In the genomic region with DNA sequence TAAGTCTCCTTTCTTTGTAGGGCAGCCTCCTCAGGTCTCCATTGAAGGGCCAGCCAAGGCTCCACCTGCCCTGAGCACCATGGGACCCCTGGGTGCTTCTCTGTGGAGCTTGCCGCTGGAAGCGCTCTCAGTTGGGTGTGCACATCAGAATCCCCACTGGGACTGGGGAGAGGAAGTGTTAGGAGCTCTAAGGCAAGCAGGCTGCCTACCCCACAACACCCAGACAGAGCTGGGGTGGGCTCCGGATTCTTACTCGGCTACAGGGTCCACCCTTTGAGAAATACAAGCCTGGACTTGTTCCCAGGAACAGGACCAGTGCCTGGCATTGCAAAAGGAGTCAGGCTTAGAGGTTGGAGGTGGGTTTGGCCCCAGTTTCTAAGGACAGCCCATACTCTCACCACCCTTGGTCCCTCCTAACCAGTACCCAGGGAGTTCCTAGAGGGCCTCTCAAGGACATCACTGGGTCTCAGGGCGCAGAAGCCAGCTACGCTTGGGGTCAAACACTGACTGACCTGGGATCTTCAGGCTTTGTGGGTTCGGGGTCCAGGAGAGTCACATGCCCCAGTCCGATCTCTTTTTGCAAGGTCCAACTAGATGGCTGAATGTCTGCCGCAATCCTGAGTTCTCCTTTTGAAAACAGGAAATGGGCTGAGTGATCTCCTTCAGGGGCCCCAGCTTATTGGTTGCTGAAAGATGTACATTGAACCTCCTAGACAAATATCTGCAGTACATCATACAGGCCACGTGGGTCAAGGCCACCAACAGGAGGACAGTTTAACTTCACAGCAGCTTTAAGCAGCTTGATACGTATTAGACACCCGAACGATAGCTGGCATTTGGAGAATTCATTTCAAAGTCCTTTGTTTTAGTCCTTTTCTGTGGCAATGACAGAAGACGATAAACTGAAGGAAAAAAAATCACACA, we compare ENCODE assay signal across 9 mouse cellular contexts. TPM values are rescaled to one million over a fixed set of nuclear protein-coding genes. Genes with fewer than 3 reads are reported as not detected.
DNase-seq lines count a peak whose midpoint lies in the region; ATAC-seq and TF ChIP-seq lines count a peak whose summit lies in the region.
"Had no signal": no experiment of that assay in that cellular context is flagged by ENCODE, and none has a peak within 500 bp of the region (broad histone marks: within the 10 kb centered on the region; RNA-seq: fewer than 3 reads in every experiment).

A gene (minus strand): TSS at position 655 of the 924 bp plus-strand sequence.

- TF ChIP-seq CTCF in cortical plate, adult 2 months (IDR thresholded peaks at IDR 0.05; ENCODE audit: extremely low read depth, insufficient read depth, low read length), result no peak

- DNase-seq in spleen, adult 12 weeks (ENCODE audit: low spot score), result peak; percentile 27
- DNase-seq in urinary bladder, postnatal 10 days (ENCODE audit: low spot score), result no peak
- no peak for DNase-seq in kidney, postnatal 14 days
- DNase-seq in urinary bladder, adult 18-20 months (ENCODE audit: low spot score in 2 of 2), result no peak
- no peak for DNase-seq in gastrocnemius, adult 18-20 months (ENCODE audit: low spot score)
- DNase-seq: adrenal gland, adult 2 months had no signal

- no peaks in the 10 kb centered on the region for H3K4me1 ChIP-seq in cortical plate, adult 2 months (ENCODE audit: control insufficient read depth, insufficient read depth, low read length)
- peaks cover 24% of the 10 kb centered on the region for H3K4me1 ChIP-seq in liver, embryonic 15.5 days (replicated peaks)

- H3K4me3 ChIP-seq in cortical plate, adult 2 months (ENCODE audit: insufficient read depth, low read length), result peak within 1 kb of the TSS; percentile 20; the same call in 1 of the 2 replicates
- H3K4me3 ChIP-seq in liver, embryonic 15.5 days (replicated peaks), result peak within 1 kb of the TSS; percentile 50

- WGBS in liver, embryonic 15.5 days (ENCODE audit: insufficient replicate concordance), result 31% methylated on average over 14 of the region's 14 CpGs

- H3K9ac ChIP-seq in liver, embryonic 15.5 days, result peak within 1 kb of the TSS; percentile 19; the same call in 1 of the 2 replicates

- no peaks in the 10 kb centered on the region for H3K36me3 ChIP-seq in liver, embryonic 15.5 days (replicated peaks)

- H3K4me2 ChIP-seq in liver, embryonic 15.5 days, result peak within 1 kb of the TSS; percentile 48

- peak within 1 kb of the TSS; percentile 26; the same call in 1 of the 2 replicates for H3K27ac ChIP-seq in cortical plate, adult 2 months (ENCODE audit: insufficient read depth, low read length)
- H3K27ac ChIP-seq in liver, embryonic 15.5 days (replicated peaks), result peak within 1 kb of the TSS; percentile 38; the same call in 1 of the 2 replicates

- H3K27me3 ChIP-seq in liver, embryonic 15.5 days, result no peaks in the 10 kb centered on the region; the same call in 1 of the 2 replicates

- H3K9me3 ChIP-seq in liver, embryonic 15.5 days (replicated peaks), result no peaks in the 10 kb centered on the region

- peak; percentile 92 for ATAC-seq in CD4-positive, CD25-positive, alpha-beta regulatory T cell, adult 4 months
- ATAC-seq in liver, embryonic 15.5 days (ENCODE audit: insufficient read depth), result peak; percentile 65

- TF ChIP-seq POLR2A in cortical plate, adult 2 months (IDR thresholded peaks at IDR 0.05; ENCODE audit: extremely low read depth, insufficient read depth, low read length), result no peak

RNA-seq across cellular contexts. Expression of the gene that starts here (rescaled TPM):
- 10 to 100 TPM; 15.0 to 16.8 TPM for polyA plus RNA-seq in CD4-positive, CD25-positive, alpha-beta regulatory T cell, adult 4 months (2017; shearing (Covaris generic))
- 1.1 and 1.6 TPM in 2 replicates for polyA plus RNA-seq in cortical plate, adult 2 months (2012; rRNA removed)
- polyA plus RNA-seq in liver, embryonic 15.5 days (2015; fragmentation: Nextera tagmentation; extraction: Ambion mirVana), result 4.3 and 4.8 TPM in 2 replicates
- under 1 TPM; 0.18 to 0.38 TPM for total RNA-seq in gastrocnemius, adult 18-20 months (2021)
